Mouse (Mus musculus): ENCODE measurements around the gene Myh7. TPM values are rescaled to one million over a fixed set of nuclear protein-coding genes. Genes with fewer than 3 reads are reported as not detected.
"Not testable (repeated sequence)": the region's sequence is repeated elsewhere in the genome, so short reads cannot be mapped to it uniquely, and the experiment has no call there.

Gene Myh7
- total RNA-seq, 2 experiments from 2014 or later, result 2,004 to 2,187 TPM

GRCm38 (mm10) chr14:54976633-54977032 is 17.8 kb downstream of the Myh7 start, which contains the start of gene Gm17428:
TSS of gene Gm17428 (plus strand) at chr14:54976933.
- intact Hi-C loops (cut with DNase I), result no loop called here

GRCm38 (mm10) chr14:54974068-54974791 is 20.2 kb downstream of the Myh7 start:
- no peak for DNase-seq
- intact Hi-C loops (cut with DNase I), result loop anchor here (2.0 kb wide), 1 partner anchor 25 kb away; no protein-coding TSS in a partner anchor

More at GRCm38 (mm10) chr14:54976633-54977032, 17.8 kb downstream of the Myh7 start, which contains the start of gene Gm17428:
- no peak for DNase-seq

- DNase-seq; intact Hi-C loops (cut with DNase I): not testable (repeated sequence)
These were observed 21.6 kb downstream of the Myh7 start for GRCm38 (mm10) chr14:54972786-54973185.

- intact Hi-C loops (cut with DNase I), result no loop called here
- DNase-seq, result peak; percentile 65 to 78
These were observed 26.1 kb downstream of the Myh7 start for GRCm38 (mm10) chr14:54968344-54968743.

GRCm38 (mm10) chr14:54967874-54968273 is 26.6 kb downstream of the Myh7 start:
- intact Hi-C loops (cut with DNase I), result no loop called here
- DNase-seq, result no peak

- peak in 1 of 2 experiments; percentile 47 for DNase-seq
- intact Hi-C loops (cut with DNase I), result no loop called here
These were observed 28.0 kb downstream of the Myh7 start, which contains the start of gene Myh6 for GRCm38 (mm10) chr14:54966320-54966977. TSS of gene Myh6 (minus strand) at chr14:54966927.

- intact Hi-C loops (cut with DNase I), result no loop called here
These were observed 28.8 kb downstream of the Myh7 start for GRCm38 (mm10) chr14:54965631-54966030.

GRCm38 (mm10) chr14:54965044-54965443 is 29.4 kb downstream of the Myh7 start:
- intact Hi-C loops (cut with DNase I), result no loop called here

More at GRCm38 (mm10) chr14:54965631-54966030, 28.8 kb downstream of the Myh7 start:
- DNase-seq, result no peak

GRCm38 (mm10) chr14:54963727-54964126 is 30.7 kb downstream of the Myh7 start:
- DNase-seq, result no peak
- intact Hi-C loops (cut with DNase I), result no loop called here

More at GRCm38 (mm10) chr14:54965044-54965443, 29.4 kb downstream of the Myh7 start:
- DNase-seq, result no peak

GRCm38 (mm10) chr14:54962714-54963113 is 31.7 kb downstream of the Myh7 start:
- intact Hi-C loops (cut with DNase I), result no loop called here
- no peak for DNase-seq

- DNase-seq, result no peak
- intact Hi-C loops (cut with DNase I), result no loop called here
These were observed 32.9 kb downstream of the Myh7 start for GRCm38 (mm10) chr14:54961487-54961886.

- intact Hi-C loops (cut with DNase I), result no loop called here
- peak in 1 of 2 experiments; percentile 38 for DNase-seq
These were observed 33.7 kb downstream of the Myh7 start for GRCm38 (mm10) chr14:54960769-54961168.

- peak in 1 of 2 experiments; percentile 40 for DNase-seq
- intact Hi-C loops (cut with DNase I), result not testable (repeated sequence)
These were observed 34.4 kb downstream of the Myh7 start for GRCm38 (mm10) chr14:54959853-54960613.

- no peak for DNase-seq
- intact Hi-C loops (cut with DNase I), result no loop called here
These were observed 35.2 kb downstream of the Myh7 start for GRCm38 (mm10) chr14:54959197-54959596.

- intact Hi-C loops (cut with DNase I), result no loop called here
These were observed 35.9 kb downstream of the Myh7 start for GRCm38 (mm10) chr14:54958503-54958902.

GRCm38 (mm10) chr14:54956533-54956932 is 37.9 kb downstream of the Myh7 start:
- DNase-seq, result no peak
- intact Hi-C loops (cut with DNase I), result no loop called here

More at GRCm38 (mm10) chr14:54958503-54958902, 35.9 kb downstream of the Myh7 start:
- DNase-seq, result no peak

GRCm38 (mm10) chr14:54955481-54955880 is 38.9 kb downstream of the Myh7 start:
- intact Hi-C loops (cut with DNase I), result no loop called here
- DNase-seq, result no peak

GRCm38 (mm10) chr14:54954474-54954873 is 40.0 kb downstream of the Myh7 start:
- no peak for DNase-seq
- intact Hi-C loops (cut with DNase I), result no loop called here

- intact Hi-C loops (cut with DNase I), result no loop called here
- no peak for DNase-seq
These were observed 40.7 kb downstream of the Myh7 start for GRCm38 (mm10) chr14:54953664-54954206.

- intact Hi-C loops (cut with DNase I), result no loop called here
- peak in 1 of 2 experiments; percentile 11 for DNase-seq
These were observed 42.8 kb downstream of the Myh7 start for GRCm38 (mm10) chr14:54951587-54951986.

Measured in heart, postnatal 14 days (tissue).